Mouse (Mus musculus): ENCODE results near the gene Olfr854. TPM values are rescaled to one million over a fixed set of nuclear protein-coding genes. Genes with fewer than 3 reads are reported as not detected.

The Olfr854 gene
- polyA plus RNA-seq (2012; ENCODE audit: insufficient read depth, insufficient read length, low replicate concordance, missing spikeins), result not detected in 2 replicates

DNA sequence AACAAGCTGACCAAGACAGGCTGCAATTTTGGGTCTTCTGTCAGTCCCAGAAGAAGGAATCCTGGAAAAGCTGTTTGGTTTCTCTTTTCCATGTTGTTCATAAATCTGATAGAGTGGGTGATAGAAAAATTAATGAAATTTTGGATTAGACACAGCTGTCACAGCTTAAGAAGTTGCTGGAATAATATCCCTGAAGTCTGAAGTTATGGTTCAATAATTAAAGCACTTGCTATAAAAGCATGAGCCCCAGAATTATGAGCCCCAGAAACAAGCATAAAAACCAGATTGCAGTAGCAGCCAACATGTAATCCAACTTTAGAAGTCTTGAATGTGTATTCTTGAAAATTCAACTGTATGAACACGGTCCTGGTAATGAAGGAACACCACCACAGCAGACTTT, at the start of gene Olfr854:
Olfr854 (minus strand) TSS at position 101 of the 400 bp plus-strand sequence.
- no peaks in the 10 kb centered on the region for H3K4me1 ChIP-seq (ENCODE audit: control insufficient read depth, insufficient read depth, low read length)
- TF ChIP-seq POLR2A (IDR thresholded peaks at IDR 0.05; ENCODE audit: insufficient read depth, low read depth, low read length) (no peak), CTCF (IDR thresholded peaks at IDR 0.05; ENCODE audit: insufficient read depth, low read depth, low read length) (no peak)
- 68% methylated on average over 1 of the region's 1 CpGs for WGBS
- H3K4me3 ChIP-seq (ENCODE audit: insufficient read depth, low read depth, low read length), result no peak within 1 kb of the TSS
- H3K27ac ChIP-seq (ENCODE audit: insufficient read depth, low read depth, low read length), result no peak within 1 kb of the TSS

GRCm38 (mm10) chr9:19582317-19582716, 15.1 kb upstream of the Olfr854 start, which contains the start of gene Olfr855:
TSS of gene Olfr855 (plus strand) at chr9:19582617.
- Histone ChIP-seq H3K27ac (ENCODE audit: insufficient read depth, low read depth, low read length) (no peak within 1 kb of the TSS), H3K4me1 (ENCODE audit: control insufficient read depth, insufficient read depth, low read length) (no peaks in the 10 kb centered on the region), H3K4me3 (ENCODE audit: insufficient read depth, low read depth, low read length) (no peak within 1 kb of the TSS)
- no peak for TF ChIP-seq POLR2A (IDR thresholded peaks at IDR 0.05; ENCODE audit: insufficient read depth, low read depth, low read length)
- no peak for TF ChIP-seq CTCF (IDR thresholded peaks at IDR 0.05; ENCODE audit: insufficient read depth, low read depth, low read length)

- no peak within 1 kb of the TSS for H3K27ac ChIP-seq (ENCODE audit: insufficient read depth, low read depth, low read length)
- H3K4me1 ChIP-seq (ENCODE audit: control insufficient read depth, insufficient read depth, low read length), result no peaks in the 10 kb centered on the region
- H3K4me3 ChIP-seq (ENCODE audit: insufficient read depth, low read depth, low read length), result no peak within 1 kb of the TSS
- TF ChIP-seq POLR2A (IDR thresholded peaks at IDR 0.05; ENCODE audit: insufficient read depth, low read depth, low read length), result no peak
- TF ChIP-seq CTCF (IDR thresholded peaks at IDR 0.05; ENCODE audit: insufficient read depth, low read depth, low read length), result no peak
- WGBS, result 85% methylated on average over 1 of the region's 1 CpGs
These were observed 26.2 kb downstream of the Olfr854 start, which contains the start of gene Olfr853 for GRCm38 (mm10) chr9:19540976-19541375. TSS of gene Olfr853 (minus strand) at chr9:19541076.

Other genes starting within 250 kb of the Olfr854 start
- not detected in 2 replicates for gene Olfr845, start 230.9 kb downstream of the Olfr854 start, polyA plus RNA-seq (2012; ENCODE audit: insufficient read depth, insufficient read length, low replicate concordance, missing spikeins)
- gene Olfr846, start 203.4 kb downstream of the Olfr854 start, polyA plus RNA-seq (2012; ENCODE audit: insufficient read depth, insufficient read length, low replicate concordance, missing spikeins), result not detected in 2 replicates
- gene Olfr847, start 188.7 kb downstream of the Olfr854 start, polyA plus RNA-seq (2012; ENCODE audit: insufficient read depth, insufficient read length, low replicate concordance, missing spikeins), result not detected in 2 replicates
- not detected in 2 replicates for gene Olfr849, start 127.1 kb downstream of the Olfr854 start, polyA plus RNA-seq (2012; ENCODE audit: insufficient read depth, insufficient read length, low replicate concordance, missing spikeins)
- not detected in 2 replicates for gene Olfr850, start 89.1 kb downstream of the Olfr854 start, polyA plus RNA-seq (2012; ENCODE audit: insufficient read depth, insufficient read length, low replicate concordance, missing spikeins)
- not detected in 2 replicates for gene Olfr851, start 74.1 kb downstream of the Olfr854 start, polyA plus RNA-seq (2012; ENCODE audit: insufficient read depth, insufficient read length, low replicate concordance, missing spikeins)
- gene Olfr853, start 26.3 kb downstream of the Olfr854 start, polyA plus RNA-seq (2012; ENCODE audit: insufficient read depth, insufficient read length, low replicate concordance, missing spikeins), result not detected in 2 replicates
- gene Olfr855, start 15.2 kb upstream of the Olfr854 start, polyA plus RNA-seq (2012; ENCODE audit: insufficient read depth, insufficient read length, low replicate concordance, missing spikeins), result not detected in 2 replicates
- gene Zfp317, start 54.7 kb upstream of the Olfr854 start, polyA plus RNA-seq (2012; ENCODE audit: insufficient read depth, insufficient read length, low replicate concordance, missing spikeins), result not detected in 2 replicates
- not detected in 2 replicates for gene Olfr857, start 142.1 kb upstream of the Olfr854 start, polyA plus RNA-seq (2012; ENCODE audit: insufficient read depth, insufficient read length, low replicate concordance, missing spikeins)
- not detected in 2 replicates for gene Olfr58, start 212.9 kb upstream of the Olfr854 start, polyA plus RNA-seq (2012; ENCODE audit: insufficient read depth, insufficient read length, low replicate concordance, missing spikeins)
- gene Olfr859, start 237.5 kb upstream of the Olfr854 start, polyA plus RNA-seq (2012; ENCODE audit: insufficient read depth, insufficient read length, low replicate concordance, missing spikeins), result not detected in 2 replicates

Measured in olfactory bulb, adult 2 months (tissue).